Mouse (Mus musculus) hindbrain, embryonic 16.5 days (tissue): ENCODE results near the gene Pakap. TPM values are rescaled to one million over a fixed set of nuclear protein-coding genes. Genes with fewer than 3 reads are reported as not detected.

ENCODE experiments used
- ATAC-seq: fragments of 200-750 bp; cut with Nextera tagmentation; 2 replicates; pipeline ENCODE4 v1.8.0; 2017; ENCODE audit warnings: moderate TSS enrichment, moderate library complexity
- H3K27ac ChIP-seq: fragments of 300-500 bp; sonication (generic); 2 replicates; pipeline ENCODE4 v1.5.1; 2014; ENCODE audit warnings: low read depth, mild to moderate bottlenecking, control low read depth, low read length, moderate library complexity
- H3K27me3 ChIP-seq: fragments of 300-500 bp; sonication (generic); replicated peaks from 2 replicates; pipeline ENCODE4 v1.6.1; 2014; ENCODE audit warnings: low read length; ENCODE audit not compliant: control insufficient read depth, insufficient read depth
- H3K36me3 ChIP-seq: fragments of 300-500 bp; sonication (generic); 2 replicates; pipeline ENCODE4 v1.6.1; 2014; ENCODE audit warnings: mild to moderate bottlenecking, low read length, moderate library complexity, mixed read lengths; ENCODE audit not compliant: control insufficient read depth, insufficient read depth
- H3K4me1 ChIP-seq: fragments of 300-500 bp; sonication (generic); 2 replicates; pipeline ENCODE4 v1.6.1; 2014; ENCODE audit warnings: low read depth, low read length; ENCODE audit not compliant: control insufficient read depth, insufficient read depth
- H3K4me2 ChIP-seq: fragments of 300-500 bp; sonication (generic); 2 replicates; pipeline ENCODE4 v1.6.1; 2014; ENCODE audit warnings: mild to moderate bottlenecking, low read length, control low read depth, moderate library complexity
- H3K4me3 ChIP-seq: fragments of 300-500 bp; sonication (generic); 2 replicates; pipeline ENCODE4 v1.5.1; 2014; ENCODE audit warnings: mild to moderate bottlenecking, low read length, control low read depth, moderate library complexity
- H3K9ac ChIP-seq: fragments of 300-500 bp; sonication (generic); 2 replicates; pipeline ENCODE4 v1.6.1; 2014; ENCODE audit warnings: low read depth, mild to moderate bottlenecking, control low read depth, low read length, moderate library complexity
- H3K9me3 ChIP-seq: fragments of 300-500 bp; sonication (generic); 2 replicates; pipeline ENCODE4 v1.6.1; 2014; ENCODE audit warnings: mild to moderate bottlenecking, low read length, moderate library complexity; ENCODE audit not compliant: control insufficient read depth
- WGBS: fragments of 180-500 bp; shearing (Covaris S2); extraction: QIAGEN DNeasy Blood & Tissue Kit; methylation state at CpG from one replicate; pipeline ENCODE4 v1.1.7; 2014; 5-methylcytosine and 5-hydroxymethylcytosine counted together
- polyA plus RNA-seq: library from polyadenylated mRNA; unstranded; fragments of >200 nt; fragmentation: Nextera tagmentation; extraction: Ambion mirVana; gene quantifications from 2 replicates; pipeline ENCODE4 v1.2.1, GENCODE M21; 2015

Gene Pakap
- polyA plus RNA-seq, 1 experiment from 2014 or later = 14.0 TPM

- H3K36me3 ChIP-seq = no peaks in the 10 kb centered on the region
- no peak overlapping the region for H3K9ac ChIP-seq
- no peaks in the 10 kb centered on the region for H3K9me3 ChIP-seq
- no peak overlapping the region for H3K27ac ChIP-seq
- ATAC-seq = no peak
- H3K27me3 ChIP-seq = no peaks in the 10 kb centered on the region
- no peak overlapping the region for H3K4me3 ChIP-seq
- H3K4me2 ChIP-seq = no peak overlapping the region
- peaks cover 2% of the 10 kb centered on the region; the same call in 1 of the 2 replicates for H3K4me1 ChIP-seq
- 9% methylated on average over 1 of the region's 1 CpGs for WGBS
These were observed 273.9 kb downstream of the Pakap start for GRCm38 (mm10) chr4:57841911-57842310.

DNA sequence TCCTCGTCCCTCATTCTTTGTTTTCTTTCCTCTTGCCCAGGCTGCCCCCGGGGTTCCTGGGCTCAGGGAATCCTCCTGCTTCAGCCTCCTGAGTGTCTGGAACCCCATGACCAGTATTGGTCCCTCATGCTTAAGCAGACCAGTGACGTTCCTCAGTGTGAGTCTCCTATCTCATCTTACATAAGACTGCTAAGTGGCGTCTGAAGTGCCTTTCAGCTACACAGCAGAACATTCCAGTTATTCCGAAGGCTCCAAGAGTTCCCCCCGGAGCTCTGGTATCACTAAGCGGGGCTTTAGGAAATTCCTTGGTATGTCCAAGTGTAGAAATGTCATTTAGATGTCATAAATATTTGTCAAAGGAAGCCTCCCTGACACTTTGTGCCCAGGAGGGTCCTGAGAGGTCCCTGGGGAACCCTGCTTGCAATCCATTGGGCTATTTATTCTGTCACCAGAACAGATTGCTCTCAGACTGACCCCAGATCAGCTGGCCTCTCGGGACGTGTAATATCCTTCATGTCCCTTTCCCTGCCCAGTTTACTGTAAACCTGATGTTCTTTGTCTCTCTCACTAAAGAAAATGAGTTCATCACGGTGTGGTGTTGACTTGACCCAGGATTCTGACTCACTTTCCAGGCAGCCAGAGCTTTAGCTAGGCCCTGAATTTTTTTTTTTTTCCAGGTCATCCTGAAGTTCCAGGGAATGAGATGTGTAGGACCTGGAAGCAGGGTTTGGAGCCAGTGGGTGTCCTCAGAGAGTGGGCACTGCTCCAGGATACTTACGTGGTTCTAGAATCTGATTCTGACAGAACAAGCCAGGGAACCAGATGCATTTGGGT is 274.7 kb downstream of the Pakap start:
- 76% methylated on average over 11 of the region's 11 CpGs for WGBS
- Histone ChIP-seq H3K9ac (no peak overlapping the region), H3K9me3 (no peaks in the 10 kb centered on the region), H3K27ac (no peak overlapping the region), H3K4me3 (no peak overlapping the region), H3K4me2 (no peak overlapping the region), H3K4me1 (peaks cover 2% of the 10 kb centered on the region; the same call in 1 of the 2 replicates), H3K36me3 (no peaks in the 10 kb centered on the region), H3K27me3 (no peaks in the 10 kb centered on the region)
- ATAC-seq = no peak

DNA sequence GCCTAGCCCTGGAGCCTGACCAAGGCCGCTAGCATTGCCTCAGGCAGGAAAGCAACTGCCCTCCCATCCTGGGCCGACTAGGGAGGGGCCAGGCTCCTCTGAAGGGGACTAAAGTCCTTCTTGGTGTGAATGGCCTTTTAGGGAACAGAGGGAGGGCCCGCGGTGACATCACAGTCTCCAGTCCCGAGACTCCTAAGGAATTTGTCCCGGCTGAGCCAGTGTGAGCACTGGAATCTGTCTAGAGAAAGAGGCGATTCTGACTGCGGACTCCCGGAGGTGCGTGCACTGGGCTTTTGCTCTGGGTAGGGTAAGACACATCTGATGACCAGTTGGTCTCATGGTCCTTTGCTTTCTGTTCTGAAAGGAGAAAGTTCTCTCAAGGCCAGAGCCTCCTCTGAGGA is 277.1 kb downstream of the Pakap start:
- H3K4me3 ChIP-seq = peak overlapping the region; percentile 19
- H3K4me2 ChIP-seq = peak overlapping the region; percentile 31
- H3K9me3 ChIP-seq = no peaks in the 10 kb centered on the region
- no peaks in the 10 kb centered on the region for H3K27me3 ChIP-seq
- peak overlapping the region; percentile 20; the same call in 1 of the 2 replicates for H3K9ac ChIP-seq
- no peaks in the 10 kb centered on the region for H3K36me3 ChIP-seq
- peak; percentile 80 for ATAC-seq
- H3K27ac ChIP-seq = peak overlapping the region; percentile 42
- H3K4me1 ChIP-seq = peaks cover 2% of the 10 kb centered on the region; the same call in 1 of the 2 replicates
- WGBS = 1% methylated on average over 10 of the region's 10 CpGs

DNA sequence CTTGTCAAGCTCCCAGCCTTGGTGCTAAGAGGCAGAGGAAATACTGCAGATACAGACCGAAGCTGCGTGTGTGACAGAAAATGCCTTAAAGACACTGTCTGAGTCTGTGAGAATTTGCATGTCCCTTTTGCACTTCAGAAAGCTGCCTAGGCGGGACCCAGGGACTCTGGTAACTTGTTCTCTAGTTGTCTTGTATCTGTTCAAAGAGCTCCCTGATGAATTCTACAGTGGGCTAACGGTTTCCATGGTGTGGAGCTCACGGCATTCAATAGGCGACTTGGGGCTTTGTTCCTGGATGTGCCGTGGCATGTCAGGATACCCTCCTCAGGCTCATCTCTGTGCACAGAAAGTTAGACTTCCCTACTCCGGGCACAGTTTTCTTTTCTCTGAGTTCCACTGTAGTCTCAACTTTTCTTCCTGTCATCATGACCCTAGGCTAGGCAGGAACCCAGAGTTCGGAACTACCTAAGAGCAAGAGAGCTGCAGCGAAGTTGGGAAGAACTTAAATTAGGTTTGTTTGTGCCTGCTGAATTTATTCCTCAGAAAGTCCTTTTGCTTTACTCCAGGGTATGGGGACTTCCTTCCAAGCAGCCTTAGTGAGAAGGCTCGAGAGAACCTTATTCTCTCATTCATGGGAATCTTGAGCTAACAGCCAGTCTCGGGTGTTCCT is 277.7 kb downstream of the Pakap start:
- H3K36me3 ChIP-seq = no peaks in the 10 kb centered on the region
- WGBS = 13% methylated on average over 12 of the region's 12 CpGs
- peak overlapping the region; percentile 6 for H3K9ac ChIP-seq
- H3K27ac ChIP-seq = peak overlapping the region; percentile 74
- ATAC-seq = no peak
- H3K9me3 ChIP-seq = no peaks in the 10 kb centered on the region
- H3K4me1 ChIP-seq = peaks cover 2% of the 10 kb centered on the region; the same call in 1 of the 2 replicates
- H3K4me2 ChIP-seq = peak overlapping the region; percentile 31
- H3K4me3 ChIP-seq = peak overlapping the region; percentile 19
- H3K27me3 ChIP-seq = no peaks in the 10 kb centered on the region

GRCm38 (mm10) chr4:57846381-57846990 is 278.5 kb downstream of the Pakap start:
- ATAC-seq = no peak
- Histone ChIP-seq H3K4me1 (peaks cover 4% of the 10 kb centered on the region), H3K27me3 (no peaks in the 10 kb centered on the region), H3K4me3 (peak overlapping the region; percentile 19; the same call in 1 of the 2 replicates), H3K36me3 (no peaks in the 10 kb centered on the region), H3K9me3 (no peaks in the 10 kb centered on the region), H3K27ac (peak overlapping the region; percentile 74), H3K4me2 (peak overlapping the region; percentile 31), H3K9ac (no peak overlapping the region)
- WGBS = 45% methylated on average over 12 of the region's 12 CpGs

DNA sequence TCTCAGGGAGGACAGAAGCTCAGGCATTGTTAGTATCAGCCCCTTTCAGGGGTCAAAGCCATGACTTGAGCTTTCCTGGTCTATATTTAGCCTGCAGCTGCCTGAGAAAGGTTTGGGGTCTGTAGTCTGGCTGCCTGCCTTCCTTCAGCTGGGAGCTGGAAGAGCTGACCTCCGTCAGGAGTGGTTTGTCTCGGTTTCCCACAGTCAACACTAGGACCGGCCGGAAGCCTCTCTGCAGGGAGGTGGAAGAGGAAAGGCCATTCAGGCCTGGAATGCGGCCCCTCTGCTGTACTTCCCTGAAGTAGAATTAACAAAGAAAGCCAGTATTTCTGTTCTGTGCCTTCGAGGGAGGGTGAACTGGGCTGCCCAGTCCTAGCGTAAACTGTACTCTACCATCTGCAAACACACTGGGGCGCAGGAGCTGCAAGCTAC is 279.0 kb downstream of the Pakap start:
- peak overlapping the region; percentile 9 for H3K27ac ChIP-seq

DNA sequence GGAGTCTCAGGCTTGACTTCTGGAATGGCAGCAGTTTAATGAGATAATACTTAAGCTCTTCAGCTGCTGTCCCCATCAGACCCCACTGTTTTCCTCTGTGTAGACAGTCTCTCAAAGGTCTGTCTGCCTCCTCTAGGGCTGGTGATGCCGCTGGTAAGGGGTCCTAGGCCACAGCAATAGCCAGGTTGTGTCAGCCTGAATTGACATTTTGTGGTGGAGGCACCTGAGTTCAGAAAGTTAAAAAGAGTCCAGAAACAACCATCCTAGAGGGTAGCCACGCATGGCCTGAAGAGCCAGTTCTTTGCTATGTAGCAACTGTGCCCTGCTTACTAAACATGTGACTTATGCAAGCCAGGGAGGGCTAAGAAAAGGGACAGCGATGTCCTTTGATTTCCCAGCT is 279.7 kb downstream of the Pakap start:
- Histone ChIP-seq H3K4me3 (no peak overlapping the region), H3K27ac (peak overlapping the region; percentile 9), H3K9ac (no peak overlapping the region), H3K36me3 (no peaks in the 10 kb centered on the region), H3K9me3 (no peaks in the 10 kb centered on the region), H3K4me2 (peak overlapping the region; percentile 15), H3K27me3 (no peaks in the 10 kb centered on the region), H3K4me1 (peaks cover 7% of the 10 kb centered on the region)
- WGBS = 80% methylated on average over 3 of the region's 3 CpGs
- ATAC-seq = no peak

More for the DNA sequence above, 279.0 kb downstream of the Pakap start:
- 24% methylated on average over 8 of the region's 8 CpGs for WGBS
- peak; percentile 55 for ATAC-seq
- H3K9me3 ChIP-seq = no peaks in the 10 kb centered on the region
- H3K36me3 ChIP-seq = no peaks in the 10 kb centered on the region
- H3K9ac ChIP-seq = no peak overlapping the region
- H3K4me1 ChIP-seq = peaks cover 7% of the 10 kb centered on the region
- no peak overlapping the region for H3K4me3 ChIP-seq
- peak overlapping the region; percentile 15 for H3K4me2 ChIP-seq
- H3K27me3 ChIP-seq = no peaks in the 10 kb centered on the region

GRCm38 (mm10) chr4:57849465-57849864 is 281.5 kb downstream of the Pakap start:
- 88% methylated on average over 6 of the region's 6 CpGs for WGBS
- Histone ChIP-seq H3K27ac (no peak overlapping the region), H3K36me3 (no peaks in the 10 kb centered on the region), H3K9me3 (no peaks in the 10 kb centered on the region), H3K4me3 (no peak overlapping the region), H3K4me1 (peaks cover 7% of the 10 kb centered on the region), H3K4me2 (no peak overlapping the region), H3K27me3 (no peaks in the 10 kb centered on the region), H3K9ac (no peak overlapping the region)
- ATAC-seq = no peak

DNA sequence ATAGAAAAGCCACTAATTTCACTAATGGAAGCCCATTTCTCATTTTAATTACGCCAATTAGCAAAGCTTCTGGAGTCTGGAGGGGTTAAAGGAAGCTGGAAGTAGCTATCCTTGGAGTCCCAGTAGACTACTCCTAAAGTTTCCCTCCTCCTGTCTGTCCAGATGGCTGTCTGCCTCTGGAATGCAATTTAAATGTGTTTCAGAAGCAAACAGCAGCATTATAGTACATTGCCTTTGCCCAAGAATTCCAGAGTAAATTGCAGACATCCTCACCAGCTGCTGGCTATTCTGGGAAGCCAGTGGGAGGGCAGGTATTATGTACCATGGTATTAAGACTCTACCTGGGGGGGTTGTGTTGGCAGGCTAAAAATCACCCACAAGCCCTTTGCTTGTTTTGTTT is 283.8 kb downstream of the Pakap start:
- Histone ChIP-seq H3K9ac (no peak overlapping the region), H3K4me3 (no peak overlapping the region), H3K9me3 (no peaks in the 10 kb centered on the region), H3K4me2 (no peak overlapping the region), H3K4me1 (peaks cover 5% of the 10 kb centered on the region; the same call in 1 of the 2 replicates), H3K27me3 (no peaks in the 10 kb centered on the region), H3K36me3 (peaks cover 14% of the 10 kb centered on the region), H3K27ac (no peak overlapping the region)
- WGBS = 74% methylated on average over 1 of the region's 1 CpGs
- ATAC-seq = no peak
